Mouse (Mus musculus) adrenal gland, adult 2 months (tissue): ENCODE measurements around the gene Flna. TPM values are rescaled to one million over a fixed set of nuclear protein-coding genes. Genes with fewer than 3 reads are reported as not detected.
"Not testable (repeated sequence)": the region's sequence is repeated elsewhere in the genome, so short reads cannot be mapped to it uniquely, and the experiment has no call there.

Source experiments
- DNase-seq: peaks from one replicate; pipeline ENCODE4 v3.0.0; 2021
- microRNA-seq, 2 experiments: library from miRNA; unstranded; fragments of <30 nt; microRNA quantifications; one replicate each; pipeline ENCODE4 v1.2.0; 2021
- polyA plus RNA-seq: library from polyadenylated mRNA; depleted of rRNA; stranded (reverse); fragments of >200 nt; gene quantifications from 2 replicates; pipeline ENCODE4 v1.2.3, GENCODE M21; 2012; rRNA removed
- total RNA-seq, 2 experiments: library from RNA; stranded (reverse); gene quantifications; 2 replicates each; pipeline ENCODE4 v1.2.3; 2021

The Flna gene
- total and polyA plus RNA-seq, 3 experiments, result 120 to 195 (median 134) TPM

DNA sequence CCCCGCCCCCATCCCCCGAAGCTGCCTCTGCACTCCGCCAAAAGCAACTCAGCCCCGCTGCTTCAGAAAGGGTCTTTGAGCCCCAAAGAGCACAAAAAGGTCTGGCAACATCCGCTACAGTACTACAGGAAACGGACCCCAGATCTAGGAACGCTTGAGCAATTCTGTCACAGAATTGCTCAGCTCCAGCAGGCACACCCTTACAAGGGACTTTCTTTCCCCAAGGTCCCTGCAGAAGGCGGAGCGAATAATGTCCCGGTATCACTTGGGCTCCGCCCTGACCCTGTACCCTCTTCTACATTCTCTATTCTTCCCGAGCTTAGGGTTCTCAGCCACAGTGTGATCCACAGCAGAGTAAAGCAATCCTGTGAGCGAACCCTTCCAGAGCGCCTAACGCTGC is 2.9 kb downstream of the Flna start:
- DNase-seq, result no peak

DNA sequence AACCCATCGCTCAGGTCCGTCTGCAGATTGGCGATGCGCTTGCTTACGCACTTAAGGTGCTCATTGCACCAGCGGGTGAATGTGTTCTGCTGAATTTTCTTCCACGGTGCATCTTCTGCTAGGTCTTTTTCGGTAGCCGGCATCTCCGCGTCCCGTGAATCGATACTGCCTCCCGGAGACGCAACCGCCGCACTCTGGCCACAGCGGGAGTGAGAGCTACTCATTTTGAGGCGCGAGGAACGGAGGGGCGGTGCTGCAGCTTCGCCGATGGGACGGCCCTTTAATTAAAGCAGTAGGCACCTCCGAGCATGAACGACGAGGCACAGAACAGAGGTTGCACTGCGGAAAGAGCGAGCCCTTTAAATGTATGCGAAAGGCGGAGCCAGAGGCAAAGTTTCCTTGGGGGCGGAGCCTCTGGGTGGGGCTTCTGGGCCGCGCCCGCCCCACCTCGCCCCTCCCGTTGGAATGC is 3.4 kb downstream of the Flna start:
- DNase-seq, result peak; percentile 90

DNA sequence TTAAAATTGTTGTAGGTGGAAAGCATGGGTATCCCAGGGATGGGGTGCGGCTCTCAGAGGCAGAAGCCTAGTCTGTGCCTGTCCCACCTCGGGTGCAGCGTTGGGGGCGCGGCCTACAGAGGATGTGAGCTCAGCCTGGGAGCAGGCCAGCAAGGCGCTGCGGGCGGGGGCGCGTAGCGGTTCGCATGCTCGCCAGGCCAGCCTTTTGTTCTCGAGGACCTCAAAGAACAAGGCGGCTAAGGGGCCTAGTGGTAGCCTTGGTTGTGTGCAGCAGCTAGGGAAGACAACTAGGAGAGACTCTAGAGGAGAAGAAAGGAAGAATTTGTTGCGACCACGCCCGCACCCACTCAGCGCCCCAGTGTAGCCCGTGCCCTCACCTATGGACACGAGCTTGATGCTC is 3.9 kb downstream of the Flna start:
- DNase-seq, result peak; percentile 80

DNA sequence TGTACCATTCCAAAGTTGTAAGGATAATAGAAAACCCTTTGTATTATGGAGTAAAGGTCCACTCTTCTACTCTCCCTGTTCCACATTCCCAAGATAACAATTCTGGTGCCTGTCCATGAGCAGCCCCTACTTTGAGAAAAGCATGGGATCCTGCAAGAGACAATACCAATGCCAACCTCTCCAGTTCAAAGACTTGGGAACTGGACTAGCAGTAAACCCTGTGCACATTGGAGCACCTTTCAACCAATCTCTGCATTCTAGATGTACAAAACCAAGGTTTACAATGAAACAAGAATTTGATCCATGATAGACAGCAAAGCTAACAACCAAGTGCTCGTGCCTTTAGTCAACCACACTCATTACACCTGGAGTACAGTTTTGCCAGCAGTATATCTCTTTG is 4.5 kb downstream of the Flna start:
- DNase-seq, result no peak

DNA sequence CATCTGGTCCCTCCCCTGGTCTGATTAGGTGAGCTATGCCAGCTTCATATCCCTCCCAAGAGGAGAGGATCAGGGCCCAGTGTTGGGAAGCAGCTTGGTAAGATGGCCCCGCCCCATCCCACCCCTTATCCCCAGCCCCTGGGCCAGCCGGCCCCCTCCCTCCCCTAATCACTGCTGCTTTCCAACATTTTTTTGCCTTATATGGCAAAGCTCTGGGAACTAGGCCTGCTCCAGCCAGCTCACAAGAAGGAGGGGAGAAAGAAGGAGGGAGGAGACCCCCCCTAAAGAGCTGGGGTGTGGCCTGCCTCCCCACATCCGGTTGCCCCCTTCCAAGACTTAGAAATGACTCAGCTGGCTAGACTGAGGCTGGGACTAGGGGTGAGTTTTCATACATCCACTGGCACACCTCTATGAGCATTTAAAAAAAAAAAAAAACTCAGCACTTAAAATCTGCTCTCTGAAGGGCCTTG is 5.0 kb downstream of the Flna start:
- DNase-seq, result peak; percentile 62

DNA sequence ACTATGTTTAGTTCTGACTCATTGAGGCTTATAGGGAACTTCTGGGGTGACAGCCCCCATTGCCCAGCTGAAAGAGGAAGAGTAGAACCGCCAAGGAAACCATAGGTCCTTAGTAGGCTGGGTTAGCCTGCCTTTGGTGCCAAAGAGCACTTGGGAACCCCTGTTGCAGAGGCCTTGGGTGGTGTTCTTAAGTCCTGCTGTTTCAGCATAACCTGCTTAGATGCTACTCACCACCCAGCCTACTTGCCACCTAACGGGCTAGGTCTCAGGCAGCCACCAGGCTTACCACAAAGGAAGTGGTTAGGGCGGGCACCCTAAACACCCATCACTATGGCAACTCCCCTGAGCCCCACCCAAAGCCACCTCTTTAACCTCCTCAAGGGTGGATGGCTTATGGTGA is 5.8 kb downstream of the Flna start:
- no peak for DNase-seq

DNA sequence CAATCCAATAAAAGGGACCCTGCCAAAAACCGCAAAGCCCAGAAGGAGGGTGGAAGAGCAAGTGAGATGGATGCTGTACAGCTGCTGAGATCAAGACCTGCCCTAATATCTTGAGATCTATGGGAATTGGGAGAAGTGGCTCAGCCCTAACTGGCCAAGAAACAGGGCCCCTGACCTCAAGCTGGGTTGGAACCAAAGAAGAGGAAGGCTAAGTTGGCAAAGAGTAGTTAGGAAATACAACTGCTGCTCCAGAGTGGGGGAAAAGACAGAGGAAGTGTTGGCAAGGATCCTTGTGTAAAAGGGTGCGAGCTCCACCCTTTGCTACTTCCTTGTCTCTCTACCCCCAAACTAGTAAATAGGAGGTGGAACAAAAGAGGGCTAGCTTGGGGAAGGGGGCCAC is 6.2 kb downstream of the Flna start:
- DNase-seq, result no peak

DNA sequence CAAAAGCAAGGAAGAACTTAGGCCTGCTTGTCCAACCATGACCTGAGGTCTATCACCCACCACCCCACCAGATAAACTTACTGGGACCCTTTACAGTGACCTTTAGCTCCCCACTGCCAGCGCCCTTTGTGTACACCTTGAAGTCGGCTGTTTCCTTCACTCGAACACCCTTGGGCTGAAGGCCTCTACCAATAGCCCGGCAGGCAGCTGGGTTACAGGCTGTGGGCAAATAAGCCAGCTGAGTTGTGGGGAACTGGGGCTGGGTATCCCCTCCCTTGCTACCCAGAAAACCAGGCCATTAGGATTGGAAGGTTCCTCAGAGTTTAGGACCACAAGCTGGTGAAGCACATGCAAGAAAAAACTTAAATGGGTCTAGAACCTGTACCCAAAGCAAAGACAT is 9.3 kb downstream of the Flna start:
- no peak for DNase-seq

DNA sequence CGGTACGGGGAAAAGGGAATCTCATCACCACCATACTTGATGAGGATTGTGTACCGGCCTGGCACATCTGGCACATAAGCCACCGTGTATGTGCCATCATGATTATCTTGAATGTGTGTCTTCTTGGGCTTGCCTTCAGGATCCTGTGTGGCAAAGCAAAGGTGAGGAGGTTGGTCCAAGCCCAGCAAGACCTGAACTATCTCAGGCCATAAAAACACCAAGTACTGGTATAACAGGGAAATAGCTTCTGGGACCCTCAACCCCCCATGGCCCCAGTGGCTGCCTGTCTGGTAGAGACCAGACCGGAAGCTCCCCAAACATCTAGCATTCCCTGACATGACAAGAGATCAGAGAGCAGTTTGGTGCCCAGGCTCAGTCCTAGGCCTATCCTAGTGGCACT is 16.4 kb downstream of the Flna start:
- DNase-seq, result no peak

DNA sequence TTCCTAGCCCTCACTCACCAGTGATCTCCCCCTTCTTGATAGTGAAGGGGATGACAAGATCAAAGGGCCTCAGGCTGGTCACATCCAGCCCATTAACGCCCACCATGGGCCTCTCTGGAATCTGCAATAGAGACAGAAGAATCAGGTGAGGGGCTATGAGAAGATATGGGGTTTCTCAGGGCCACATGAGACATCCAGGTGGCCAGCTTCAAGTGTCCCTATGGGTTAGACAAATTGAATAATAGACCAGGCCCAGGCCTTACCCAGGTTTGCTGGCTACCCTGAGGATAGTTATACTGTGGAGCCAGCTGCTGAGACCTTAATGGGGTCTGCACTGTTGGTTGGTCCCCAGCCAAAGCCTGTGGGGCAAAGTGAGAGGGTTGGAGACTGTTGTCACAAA is 19.6 kb downstream of the Flna start:
- no peak for DNase-seq

DNA sequence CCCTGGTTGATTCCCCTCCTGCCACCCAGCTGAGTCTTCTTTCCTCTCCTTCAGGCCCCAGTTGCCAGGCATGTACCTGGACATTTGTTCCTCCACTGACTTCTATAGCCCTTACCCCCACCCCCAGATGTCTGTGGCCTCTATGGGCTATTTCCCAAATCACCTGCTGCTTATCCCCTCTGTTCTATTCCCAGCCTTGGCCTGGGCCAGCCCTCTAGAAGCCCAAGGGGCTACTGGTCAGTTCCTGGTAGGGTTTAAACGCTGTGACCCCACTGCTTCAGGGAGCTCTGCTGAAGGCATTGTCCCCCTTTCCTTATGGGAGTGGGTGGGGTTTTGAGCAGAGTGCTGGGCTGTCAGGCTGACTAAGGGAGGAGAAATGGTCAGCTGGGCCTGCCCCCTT is 29.5 kb downstream of the Flna start:
- not testable (repeated sequence) for DNase-seq

DNA sequence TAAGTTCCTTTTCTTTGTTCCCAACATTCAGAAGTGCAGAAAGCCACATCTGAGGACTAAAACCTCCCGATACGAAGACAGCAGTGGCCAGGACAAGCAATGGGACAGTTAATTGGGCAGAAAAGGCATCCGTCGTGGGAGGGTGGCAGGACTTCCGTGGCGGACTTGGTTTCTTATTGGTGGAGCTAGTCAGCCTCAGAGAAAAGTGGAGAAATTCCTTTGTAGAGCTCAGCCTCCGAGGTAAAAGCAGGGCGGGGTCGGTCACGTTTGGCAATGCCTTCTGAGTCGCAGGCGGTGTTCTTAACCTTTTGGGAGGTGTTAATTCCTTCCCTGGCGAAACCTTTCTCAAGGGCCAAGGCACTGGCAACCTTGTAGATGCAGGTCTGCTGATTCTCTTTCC is 30.2 kb downstream of the Flna start:
- no peak for DNase-seq

DNA sequence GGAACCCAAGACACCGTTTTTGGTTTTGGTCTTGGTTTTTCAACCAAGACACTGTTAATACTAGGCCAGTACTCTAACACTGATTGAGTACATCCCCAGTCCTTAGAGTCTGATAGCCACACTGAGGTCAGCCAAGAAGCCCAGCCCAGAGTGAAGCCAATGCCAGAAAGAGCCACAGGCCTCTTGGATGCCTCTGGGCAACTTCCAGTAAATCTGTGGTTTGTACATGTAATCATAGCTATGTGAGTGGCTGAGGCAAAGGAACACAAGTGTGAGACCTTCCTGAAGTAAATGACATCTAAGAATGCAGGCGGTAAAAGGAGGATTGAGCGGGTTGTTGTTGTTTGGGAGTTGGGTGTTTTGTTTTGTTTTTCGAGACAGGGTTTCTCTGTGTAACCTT is 31.1 kb downstream of the Flna start:
- DNase-seq, result no peak

DNA sequence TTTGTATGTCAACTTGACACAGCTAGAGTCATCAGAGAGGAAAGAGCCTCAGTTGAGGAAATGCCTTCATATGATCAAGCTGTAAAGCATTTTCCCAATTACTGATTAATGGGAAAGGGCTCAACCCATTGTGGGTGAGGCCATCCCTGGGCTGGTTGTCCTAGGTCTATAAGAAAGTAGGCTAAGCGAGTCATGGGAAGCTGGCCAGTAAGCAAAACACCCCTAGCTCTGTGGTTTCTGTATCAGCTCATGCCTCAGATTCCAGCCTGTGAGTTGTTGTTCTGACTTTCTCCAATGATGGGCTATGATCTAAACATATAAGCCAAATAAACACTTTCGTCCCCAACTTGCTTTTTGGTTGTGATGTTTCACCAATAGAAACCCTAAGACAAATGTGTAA is 46.1 kb downstream of the Flna start:
- DNase-seq, result no peak

DNA sequence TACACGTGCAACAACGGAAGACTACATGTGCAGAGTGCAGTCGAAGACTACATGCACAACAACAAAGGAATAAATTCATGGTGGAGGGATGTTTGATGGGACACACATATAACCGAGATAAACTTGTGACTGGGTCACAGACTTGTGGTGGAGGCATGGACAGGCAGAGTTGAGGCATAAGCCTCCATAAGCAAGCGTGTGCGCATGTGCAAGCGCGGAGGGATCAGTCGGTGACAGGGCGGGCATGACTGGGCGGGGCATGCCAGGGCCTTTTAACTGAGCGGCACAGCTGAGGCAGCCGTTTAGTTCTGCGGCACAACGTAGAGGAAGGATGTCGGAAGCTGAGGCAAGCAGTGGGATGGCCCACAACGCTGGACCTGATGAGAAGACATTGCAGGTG is 72.7 kb downstream of the Flna start, which contains the start of gene Tktl1:
Tktl1 (plus strand) TSS at position 301 of the 400 bp plus-strand sequence.
- DNase-seq, result no peak

Small RNA genes lying within 50 kb of the gene (microRNA-seq; reads per million reads assigned to microRNA genes)
- 0 to 0.44 reads per million in 2 experiments for gene Mir7091

Other genes starting within 250 kb of the Flna start
- 100 to 1,000 TPM; 113 to 130 TPM for gene Irak1, start 225.9 kb downstream of the Flna start, total RNA-seq
- 586 and 733 TPM in 2 replicates for gene Irak1, start 225.9 kb downstream of the Flna start, polyA plus RNA-seq
- gene Opn1mw, start 122.4 kb downstream of the Flna start, total RNA-seq, result not detected
- not detected in 2 replicates for gene Opn1mw, start 122.4 kb downstream of the Flna start, polyA plus RNA-seq
- gene Mecp2, start 114.5 kb downstream of the Flna start, total RNA-seq, result 10 to 100 TPM; 31.3 to 34.8 TPM
- gene Mecp2, start 114.5 kb downstream of the Flna start, polyA plus RNA-seq, result 3.7 and 4.7 TPM in 2 replicates
- not detected for gene Tex28, start 82.0 kb downstream of the Flna start, total RNA-seq
- not detected in 2 replicates for gene Tex28, start 82.0 kb downstream of the Flna start, polyA plus RNA-seq
- not detected for gene Tktl1, start 72.6 kb downstream of the Flna start, total RNA-seq
- not detected in 2 replicates for gene Tktl1, start 72.6 kb downstream of the Flna start, polyA plus RNA-seq
- gene Emd, start 4.9 kb upstream of the Flna start, total RNA-seq, result 100 to 1,000 TPM in 1 of 2 experiments, 10 to 100 TPM in 1; 53.9 to 170 TPM
- 68.7 and 74.1 TPM in 2 replicates for gene Emd, start 4.9 kb upstream of the Flna start, polyA plus RNA-seq
- gene Rpl10, start 21.0 kb upstream of the Flna start, total RNA-seq, result 100 to 1,000 TPM; 220 to 443 TPM
- gene Rpl10, start 21.0 kb upstream of the Flna start, polyA plus RNA-seq, result 692 and 707 TPM in 2 replicates
- 10 to 100 TPM; 56.6 to 74.2 TPM for gene Taz, start 32.1 kb upstream of the Flna start, total RNA-seq
- gene Taz, start 32.1 kb upstream of the Flna start, polyA plus RNA-seq, result 126 and 136 TPM in 2 replicates
- gene Dnase1l1, start 32.5 kb upstream of the Flna start, total RNA-seq, result 10 to 100 TPM; 13.1 to 13.5 TPM
- gene Dnase1l1, start 32.5 kb upstream of the Flna start, polyA plus RNA-seq, result 7.5 and 9.5 TPM in 2 replicates
- gene Atp6ap1, start 47.3 kb upstream of the Flna start, total RNA-seq, result 100 to 1,000 TPM; 262 to 281 TPM
- 358 and 481 TPM in 2 replicates for gene Atp6ap1, start 47.3 kb upstream of the Flna start, polyA plus RNA-seq
- gene Gdi1, start 55.2 kb upstream of the Flna start, total RNA-seq, result 100 to 1,000 TPM; 252 TPM
- 160 and 195 TPM in 2 replicates for gene Gdi1, start 55.2 kb upstream of the Flna start, polyA plus RNA-seq
- 10 to 100 TPM; 61.5 to 87.6 TPM for gene Fam50a, start 63.2 kb upstream of the Flna start, total RNA-seq
- 23.8 and 28.3 TPM in 2 replicates for gene Fam50a, start 63.2 kb upstream of the Flna start, polyA plus RNA-seq
- gene Plxna3, start 79.2 kb upstream of the Flna start, total RNA-seq, result 10 to 100 TPM in 1 of 2 experiments, 1 to 10 TPM in 1; 7.2 to 12.0 TPM
- gene Plxna3, start 79.2 kb upstream of the Flna start, polyA plus RNA-seq, result 13.5 and 19.9 TPM in 2 replicates
- 10 to 100 TPM; 47.4 to 56.2 TPM for gene Lage3, start 103.8 kb upstream of the Flna start, total RNA-seq
- gene Lage3, start 103.8 kb upstream of the Flna start, polyA plus RNA-seq, result 31.4 and 44.2 TPM in 2 replicates
- 10 to 100 TPM; 64.3 to 67.5 TPM for gene Ubl4a, start 123.4 kb upstream of the Flna start, total RNA-seq
- 31.3 and 37.0 TPM in 2 replicates for gene Ubl4a, start 123.4 kb upstream of the Flna start, polyA plus RNA-seq
- gene Slc10a3, start 123.5 kb upstream of the Flna start, total RNA-seq, result 10 to 100 TPM; 16.9 to 27.8 TPM
- gene Slc10a3, start 123.5 kb upstream of the Flna start, polyA plus RNA-seq, result 23.1 and 27.3 TPM in 2 replicates
- 10 to 100 TPM; 25.1 to 36.6 TPM for gene Fam3a, start 143.5 kb upstream of the Flna start, total RNA-seq
- gene Fam3a, start 143.5 kb upstream of the Flna start, polyA plus RNA-seq, result 48.8 and 51.3 TPM in 2 replicates
- gene Ikbkg, start 143.5 kb upstream of the Flna start, total RNA-seq, result 100 to 1,000 TPM in 1 of 2 experiments, 10 to 100 TPM in 1; 61.8 to 103 TPM
- gene Ikbkg, start 143.5 kb upstream of the Flna start, polyA plus RNA-seq, result 13.7 and 17.3 TPM in 2 replicates
- gene G6pdx, start 179.4 kb upstream of the Flna start, total RNA-seq, result 100 to 1,000 TPM; 169 to 217 TPM
- 55.0 and 66.1 TPM in 2 replicates for gene G6pdx, start 179.4 kb upstream of the Flna start, polyA plus RNA-seq
- gene Gm6880, start 231.6 kb upstream of the Flna start, total RNA-seq, result not detected
- gene Gm6880, start 231.6 kb upstream of the Flna start, polyA plus RNA-seq, result not detected in 2 replicates